Mouse (Mus musculus) MEL-GATA-1-ER (cell line): ENCODE measurements around the gene Spred2.

Source experiments
- DNase-seq: peaks from one replicate; pipeline ENCODE4 v3.0.0-alpha.2; 2012; ENCODE audit warnings: low read depth; ENCODE audit errors: extremely low read depth

Spred2 gene

GRCm38 (mm10) chr11:19923888-19924756 lies at the start of gene Spred2:
Gene Spred2 (plus strand): TSS chr11:19924375.
- DNase-seq: peak; percentile 89

- DNase-seq: no peak
Measured at GRCm38 (mm10) chr11:19875551-19875950, 48.6 kb upstream of the Spred2 start.

- DNase-seq: no peak
Measured at GRCm38 (mm10) chr11:19875964-19876363, 48.2 kb upstream of the Spred2 start.

- DNase-seq: no peak
Measured at GRCm38 (mm10) chr11:19877239-19877915, 46.8 kb upstream of the Spred2 start.

GRCm38 (mm10) chr11:19881342-19881741 lies 42.8 kb upstream of the Spred2 start:
- DNase-seq: no peak

GRCm38 (mm10) chr11:19890700-19891406 lies 33.3 kb upstream of the Spred2 start:
- no peak for DNase-seq

GRCm38 (mm10) chr11:19893233-19893632 lies 30.9 kb upstream of the Spred2 start:
- DNase-seq: no peak

GRCm38 (mm10) chr11:19899621-19900020 lies 24.6 kb upstream of the Spred2 start:
- no peak for DNase-seq

- DNase-seq: no peak
Measured at GRCm38 (mm10) chr11:19900712-19901111, 23.5 kb upstream of the Spred2 start.

- DNase-seq: no peak
Measured at GRCm38 (mm10) chr11:19911216-19911615, 13.0 kb upstream of the Spred2 start.

- no peak for DNase-seq
Measured at GRCm38 (mm10) chr11:19912179-19912578, 12.0 kb upstream of the Spred2 start.

- no peak for DNase-seq
Measured at GRCm38 (mm10) chr11:19912661-19913060, 11.5 kb upstream of the Spred2 start.

- no peak for DNase-seq
Measured at GRCm38 (mm10) chr11:19913761-19914160, 10.4 kb upstream of the Spred2 start.

- no peak for DNase-seq
Measured at GRCm38 (mm10) chr11:19917381-19918245, 6.6 kb upstream of the Spred2 start.

GRCm38 (mm10) chr11:19918246-19918540 lies 6.0 kb upstream of the Spred2 start:
- DNase-seq: no peak

GRCm38 (mm10) chr11:19919460-19919784 lies 4.8 kb upstream of the Spred2 start:
- DNase-seq: peak; percentile 42

- DNase-seq: peak; percentile 56
Measured at GRCm38 (mm10) chr11:19919785-19920671, 4.1 kb upstream of the Spred2 start.

GRCm38 (mm10) chr11:19921723-19922122 lies 2.5 kb upstream of the Spred2 start:
- no peak for DNase-seq

- DNase-seq: no peak
Measured at GRCm38 (mm10) chr11:19922208-19922607, 2.0 kb upstream of the Spred2 start.

GRCm38 (mm10) chr11:19924757-19925148 lies 578 bp downstream of the Spred2 start:
- no peak for DNase-seq
